23 mouse cellular contexts compared by ENCODE assay signal in genomic region chr3:146661907-146662306, GRCm38 (mm10). TPM values are rescaled to one million over a fixed set of nuclear protein-coding genes. Genes with fewer than 3 reads are reported as not detected.
"Had no signal": no experiment of that assay in that cellular context is flagged by ENCODE, and none has a peak within 500 bp of the region (broad histone marks: within the 10 kb centered on the region; RNA-seq: fewer than 3 reads in every experiment).

No protein-coding gene starts in this region.

- H3K27me3 ChIP-seq: megakaryocyte, embryonic 14.5 days; midbrain, embryonic 13.5 days; midbrain, embryonic 15.5 days; neural tube, embryonic 12.5 days; stomach, embryonic 15.5 days had no signal

- H3K27ac ChIP-seq: macrophage; midbrain, embryonic 13.5 days; midbrain, embryonic 15.5 days; neural tube, embryonic 12.5 days; stomach, embryonic 15.5 days; stomach, postnatal 0 days had no signal

- H3K4me2 ChIP-seq: lung, embryonic 14.5 days; midbrain, embryonic 11.5 days; midbrain, embryonic 13.5 days; midbrain, embryonic 15.5 days; neural tube, embryonic 12.5 days; stomach, embryonic 15.5 days had no signal

- H3K9ac ChIP-seq: lung, embryonic 14.5 days; midbrain, embryonic 13.5 days; midbrain, embryonic 15.5 days; neural tube, embryonic 12.5 days; stomach, embryonic 15.5 days had no signal

- H3K4me3 ChIP-seq: megakaryocyte, embryonic 14.5 days; midbrain, embryonic 13.5 days; midbrain, embryonic 15.5 days; neural tube, embryonic 12.5 days; stomach, embryonic 15.5 days had no signal

- H3K4me1 ChIP-seq: midbrain, embryonic 13.5 days; midbrain, embryonic 15.5 days; neural tube, embryonic 12.5 days; stomach, embryonic 15.5 days had no signal

- H3K9me3 ChIP-seq: midbrain, embryonic 13.5 days; midbrain, embryonic 15.5 days; neural tube, embryonic 12.5 days; stomach, embryonic 15.5 days had no signal

- H3K36me3 ChIP-seq: midbrain, embryonic 13.5 days; midbrain, embryonic 15.5 days; neural tube, embryonic 12.5 days; stomach, embryonic 15.5 days had no signal

- DNase-seq: lung, adult 18-20 months; lung, embryonic 14.5 days; lung, postnatal 10 days; right cerebral cortex, postnatal 14 days; thymus, adult 2 months; thymus, postnatal 25 days; thymus, postnatal 4 days had no signal

RNA-seq across cellular contexts. Expression of gene 4930503B20Rik, which starts 10.8 kb away (rescaled TPM):
- total RNA-seq: megakaryocyte progenitor cell, adult 5-6 weeks; midbrain, postnatal 0 days had no signal
- polyA plus RNA-seq: lung, embryonic 14.5 days; lung, embryonic 16.5 days; macrophage; midbrain, embryonic 11.5 days; midbrain, embryonic 13.5 days; midbrain, embryonic 15.5 days; midbrain, postnatal 0 days; neural tube, embryonic 12.5 days; neural tube, embryonic 14.5 days; spleen, adult 2 months; stomach, embryonic 15.5 days; stomach, postnatal 0 days had no signal

RNA-seq across cellular contexts. Expression of gene Samd13, which starts 23.5 kb away (rescaled TPM):
- total RNA-seq: neutrophil, adult 5-6 weeks had no signal
- polyA plus RNA-seq: macrophage; testis, adult 2 months; thymus, adult 2 months had no signal

RNA-seq across cellular contexts. Expression of gene Dnase2b, which starts 46.5 kb away (rescaled TPM):
- total RNA-seq: megakaryocyte progenitor cell, adult 5-6 weeks; midbrain, postnatal 0 days; neutrophil, adult 5-6 weeks had no signal
- polyA plus RNA-seq: lung, embryonic 14.5 days; lung, embryonic 16.5 days; macrophage; midbrain, embryonic 11.5 days; midbrain, embryonic 13.5 days; midbrain, embryonic 15.5 days; midbrain, postnatal 0 days; neural tube, embryonic 12.5 days; neural tube, embryonic 14.5 days; spleen, adult 2 months; stomach, postnatal 0 days; testis, adult 2 months; thymus, adult 2 months; urinary bladder, adult 2 months had no signal
